Mouse (Mus musculus) urinary bladder, postnatal 25 days (tissue): ENCODE results near the gene Ccdc159.

Experiments used
- DNase-seq: peaks from one replicate; pipeline ENCODE4 v3.0.0; 2022; ENCODE audit warnings: low spot score

Ccdc159 gene

GRCm38 (mm10) chr9:21935466-21936131 lies 8.3 kb downstream of the Ccdc159 start:
- no peak for DNase-seq

DNA sequence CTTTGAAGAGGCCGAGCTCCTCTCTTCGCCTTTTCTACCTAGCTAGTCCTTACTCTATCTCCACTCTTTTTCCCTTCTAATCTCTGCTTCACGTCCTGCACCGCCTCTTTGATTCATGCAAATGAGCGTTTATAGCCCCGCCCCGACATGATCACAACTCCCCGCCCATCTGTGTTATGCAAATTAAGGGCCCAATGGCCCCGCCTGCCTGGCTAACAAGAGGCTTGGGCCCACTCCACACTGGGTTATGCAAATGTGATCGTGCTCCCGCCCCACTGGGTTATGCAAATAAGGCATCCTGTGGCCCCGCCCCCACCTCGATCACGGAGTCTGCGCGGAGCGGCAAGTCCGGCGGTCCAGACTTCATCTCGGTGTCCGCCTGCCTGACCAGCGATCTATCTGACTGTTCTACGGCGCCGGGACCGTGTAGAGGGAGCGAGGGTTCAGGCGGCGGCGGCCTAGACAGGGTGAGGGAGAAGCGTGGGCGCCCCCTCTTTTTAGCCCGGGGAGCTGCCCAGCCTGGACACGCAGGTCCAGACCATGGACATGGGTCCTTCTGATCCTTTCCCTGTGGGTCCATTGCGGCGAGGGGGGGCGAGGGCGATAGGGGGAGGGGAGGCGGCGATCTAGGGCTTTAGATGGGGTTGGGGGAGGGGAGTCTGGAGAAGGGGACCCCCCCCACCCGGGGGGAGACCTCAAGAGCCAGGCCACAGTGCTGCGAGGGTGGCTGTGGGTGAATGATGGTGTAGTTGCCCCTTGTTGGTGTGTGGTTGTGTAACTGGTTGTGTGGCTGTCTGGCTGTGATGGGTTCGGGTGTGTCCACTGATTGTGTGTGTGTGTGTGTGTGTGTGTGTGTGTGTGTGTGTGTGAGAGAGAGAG lies 9.7 kb downstream of the Ccdc159 start, which contains the start of gene Plppr2:
Plppr2 (plus strand) TSS at position 342 of the 879 bp plus-strand sequence.
- DNase-seq, result peak; percentile 95

GRCm38 (mm10) chr9:21937711-21938175 lies 10.5 kb downstream of the Ccdc159 start:
- DNase-seq, result no peak

- no peak for DNase-seq
Measured at GRCm38 (mm10) chr9:21938234-21938855, 11.1 kb downstream of the Ccdc159 start.

DNA sequence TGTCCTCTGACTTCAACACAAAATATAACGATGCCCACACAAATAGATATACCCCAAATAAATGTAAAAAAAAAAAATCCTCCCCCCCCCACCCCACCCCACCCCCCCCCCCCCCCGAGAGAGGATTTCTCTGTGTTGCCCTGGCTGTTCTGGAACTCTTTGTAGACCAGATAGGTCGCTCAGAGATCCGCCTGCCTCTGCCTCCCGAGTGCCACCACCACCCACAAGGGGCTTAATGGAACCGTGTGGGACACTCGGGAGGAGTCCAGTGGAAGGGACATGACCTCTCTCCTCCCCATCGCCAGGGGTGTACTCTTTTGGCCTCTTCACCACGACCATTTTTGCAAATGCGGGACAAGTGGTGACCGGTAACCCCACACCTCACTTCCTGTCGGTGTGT lies 15.8 kb downstream of the Ccdc159 start:
- no peak for DNase-seq

DNA sequence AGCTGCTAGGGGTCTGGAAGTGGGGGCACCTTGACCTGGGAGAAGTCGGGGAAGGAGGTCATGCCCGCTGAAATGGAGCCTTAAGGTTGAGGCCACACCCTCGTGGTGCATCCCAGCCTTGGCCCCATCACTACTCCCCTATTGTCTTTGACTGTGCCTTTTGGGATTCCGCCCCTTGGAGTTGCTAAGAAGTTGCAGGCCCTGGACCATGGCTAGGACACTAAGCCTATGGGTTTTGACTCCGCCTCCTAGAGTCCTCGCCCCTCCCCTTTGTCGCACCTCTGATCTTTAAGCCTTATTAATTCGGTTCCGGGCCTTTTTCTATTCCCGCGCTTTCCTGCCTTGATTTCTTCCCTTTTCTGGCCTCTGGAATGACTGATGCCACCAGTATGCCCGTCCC lies 16.4 kb downstream of the Ccdc159 start:
- DNase-seq, result no peak

- DNase-seq, result no peak
Measured at GRCm38 (mm10) chr9:21944267-21944666, 17.0 kb downstream of the Ccdc159 start.

DNA sequence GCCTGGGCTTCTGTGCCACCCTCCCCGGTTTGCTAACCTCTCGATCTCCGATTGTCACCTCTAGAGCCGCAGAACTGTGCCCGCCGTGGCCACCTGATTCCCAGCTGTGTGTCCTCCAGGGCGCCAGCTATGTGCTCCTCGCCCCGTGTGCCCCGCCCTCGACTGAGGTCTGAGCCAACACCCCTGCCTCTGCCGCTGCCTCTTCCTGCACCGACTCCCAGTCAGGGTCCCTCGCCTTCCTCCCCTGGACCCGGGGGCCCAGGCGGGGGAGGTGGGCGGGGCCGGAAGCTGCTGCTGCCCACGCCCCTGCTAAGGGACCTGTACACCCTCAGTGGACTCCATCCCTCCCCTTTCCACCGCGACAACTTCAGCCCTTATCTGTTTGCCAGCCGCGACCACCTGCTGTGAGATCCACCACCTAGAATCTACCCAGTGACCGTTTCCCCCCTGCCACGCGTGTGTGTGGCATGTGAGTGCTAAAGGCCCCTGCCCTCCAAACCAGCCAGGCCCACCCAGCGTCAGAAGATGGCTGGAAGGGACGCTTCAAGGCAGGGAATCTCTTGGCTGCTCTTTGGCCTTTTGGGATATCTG lies 20.4 kb downstream of the Ccdc159 start:
- DNase-seq, result no peak

DNA sequence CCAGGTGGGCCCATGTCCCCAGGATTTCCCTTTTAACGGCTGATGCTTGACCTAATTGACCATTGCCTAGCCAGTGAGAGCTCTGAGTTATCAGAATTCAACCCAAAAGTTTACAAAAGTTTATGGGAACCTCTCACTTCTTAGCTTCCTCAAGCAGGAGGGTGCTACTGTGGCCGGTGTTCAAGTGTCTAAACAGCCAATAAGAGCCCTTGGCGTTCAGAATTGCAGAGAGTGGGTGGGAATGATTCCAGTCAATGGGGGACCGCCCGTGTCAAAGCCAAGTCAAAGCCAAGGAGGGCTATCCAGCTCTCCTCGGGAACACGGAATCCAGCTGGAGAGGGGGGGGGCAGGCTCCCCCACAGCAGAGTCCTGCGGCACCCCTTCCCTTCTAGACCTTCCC lies 20.9 kb downstream of the Ccdc159 start:
- DNase-seq, result no peak

DNA sequence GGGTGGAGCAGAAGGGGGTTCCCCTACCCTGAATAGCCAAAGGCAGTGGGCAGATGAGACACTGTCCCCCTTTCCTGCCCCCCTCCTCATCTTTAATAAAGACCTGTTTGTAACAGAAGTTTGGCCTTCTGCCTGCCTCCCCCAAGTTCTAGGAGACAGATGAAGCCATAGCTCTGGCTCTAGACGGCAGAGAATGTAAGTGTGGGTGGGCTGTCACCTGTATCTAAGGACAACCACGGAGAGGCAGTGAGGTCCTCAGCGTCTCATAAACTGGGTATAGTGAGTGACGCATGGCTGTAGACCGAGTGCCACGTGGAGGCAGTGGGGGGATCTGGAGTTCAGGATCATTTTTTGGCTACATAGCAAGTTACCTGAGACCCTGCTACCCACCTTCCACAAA lies 21.5 kb downstream of the Ccdc159 start:
- DNase-seq, result no peak

DNA sequence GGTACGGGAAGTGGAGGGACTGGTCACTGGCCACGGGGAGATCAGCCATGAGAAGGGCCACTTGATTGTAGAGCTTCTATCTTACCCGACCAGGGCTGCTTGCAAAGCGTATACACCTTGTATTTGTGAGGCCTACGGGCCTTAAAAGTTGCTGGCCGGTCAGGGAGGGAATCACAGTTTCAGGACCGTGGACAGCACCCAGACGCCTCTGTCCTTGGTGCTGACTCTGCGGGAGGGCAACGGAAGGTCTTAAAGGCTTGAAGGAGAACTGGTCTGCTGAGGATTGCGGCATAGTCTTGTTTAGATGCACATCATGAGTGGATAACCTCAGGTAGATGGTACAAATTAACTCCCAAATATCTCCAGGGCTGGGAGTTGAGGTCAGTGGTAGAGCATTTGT lies 23.1 kb downstream of the Ccdc159 start:
- peak; percentile 75 for DNase-seq

GRCm38 (mm10) chr9:21951977-21952376 lies 24.7 kb downstream of the Ccdc159 start:
- DNase-seq, result no peak

DNA sequence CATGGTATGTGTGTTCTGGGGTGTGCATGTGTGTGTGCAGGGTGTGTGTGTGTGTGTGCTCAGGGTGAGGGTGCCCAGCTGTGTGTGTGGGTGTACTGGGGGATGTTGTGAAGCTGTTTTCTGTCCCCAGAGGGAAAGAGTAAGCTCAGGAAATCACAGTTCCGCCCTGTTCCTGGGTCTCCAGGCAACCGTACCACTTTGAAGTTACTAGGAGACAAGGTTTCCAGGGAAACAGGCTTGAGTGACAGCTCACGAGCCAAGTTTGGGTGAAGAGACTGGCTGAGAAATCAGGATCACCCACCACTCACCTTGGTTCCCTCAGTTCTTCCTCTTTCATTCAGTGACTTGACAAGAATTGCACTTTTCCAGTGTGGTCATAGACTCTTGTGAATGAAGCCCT lies 26.3 kb downstream of the Ccdc159 start:
- DNase-seq, result no peak

- DNase-seq, result no peak
Measured at GRCm38 (mm10) chr9:21954635-21955034, 27.4 kb downstream of the Ccdc159 start.

GRCm38 (mm10) chr9:21955225-21955569 lies 27.9 kb downstream of the Ccdc159 start:
- no peak for DNase-seq

DNA sequence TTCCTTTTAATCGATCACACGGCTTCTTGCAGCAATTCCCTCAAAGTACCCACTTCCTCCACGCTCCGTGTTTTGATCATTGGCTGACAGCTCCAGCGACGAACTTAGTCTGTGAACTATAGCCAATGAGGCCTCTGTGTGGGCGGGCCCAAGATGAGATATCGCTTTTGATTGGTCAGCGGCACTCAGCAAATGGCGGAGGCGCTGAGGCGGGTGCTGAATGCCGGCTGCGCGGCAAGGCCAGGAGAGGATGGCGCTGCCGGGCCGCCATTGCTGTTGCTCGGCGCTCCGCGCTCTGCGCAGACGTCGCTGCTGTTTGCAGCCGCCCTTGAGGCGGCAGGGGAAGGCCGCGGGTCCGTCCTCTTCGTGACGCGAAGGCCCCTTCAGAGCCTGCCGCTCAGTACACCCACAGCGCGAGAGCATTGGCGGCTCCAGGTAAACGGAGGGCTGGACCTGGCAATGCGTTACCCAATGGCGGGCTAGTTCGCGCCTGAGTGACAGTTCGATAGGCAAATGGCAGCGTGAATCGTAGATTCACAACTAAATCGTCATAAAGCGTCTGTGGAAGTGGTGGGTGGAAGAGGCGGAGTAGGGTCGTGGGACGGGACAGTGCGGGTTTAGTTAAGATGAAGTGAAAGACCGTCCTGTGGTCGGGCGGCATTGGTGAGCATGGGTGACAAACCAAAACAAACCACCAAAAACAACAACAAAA lies 28.5 kb downstream of the Ccdc159 start, which contains the start of gene Swsap1:
Swsap1 (plus strand) TSS at position 186 of the 712 bp plus-strand sequence.
- peak; percentile 94 for DNase-seq

- DNase-seq, result no peak
Measured at GRCm38 (mm10) chr9:21958372-21958771, 31.1 kb downstream of the Ccdc159 start.

DNA sequence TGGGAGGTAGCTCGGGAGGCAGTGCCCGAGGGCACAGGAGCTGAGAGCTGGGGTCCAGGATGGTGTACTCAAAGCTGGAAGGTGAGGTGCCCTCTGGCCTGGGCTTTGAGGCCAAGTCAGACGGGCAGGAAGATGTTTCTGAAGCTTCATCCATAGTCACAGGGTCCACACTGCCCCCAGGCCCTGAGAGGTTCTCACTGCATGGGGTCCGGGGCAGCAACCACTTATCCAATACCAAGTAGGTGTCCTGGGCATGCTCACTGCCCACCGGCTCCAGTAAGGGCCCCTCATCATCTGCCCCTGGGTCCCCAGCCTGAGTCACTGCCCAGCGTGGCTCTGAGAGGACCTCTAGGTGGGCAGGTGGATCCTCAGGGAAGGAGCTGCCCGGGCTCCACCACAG lies 32.0 kb downstream of the Ccdc159 start:
- no peak for DNase-seq

DNA sequence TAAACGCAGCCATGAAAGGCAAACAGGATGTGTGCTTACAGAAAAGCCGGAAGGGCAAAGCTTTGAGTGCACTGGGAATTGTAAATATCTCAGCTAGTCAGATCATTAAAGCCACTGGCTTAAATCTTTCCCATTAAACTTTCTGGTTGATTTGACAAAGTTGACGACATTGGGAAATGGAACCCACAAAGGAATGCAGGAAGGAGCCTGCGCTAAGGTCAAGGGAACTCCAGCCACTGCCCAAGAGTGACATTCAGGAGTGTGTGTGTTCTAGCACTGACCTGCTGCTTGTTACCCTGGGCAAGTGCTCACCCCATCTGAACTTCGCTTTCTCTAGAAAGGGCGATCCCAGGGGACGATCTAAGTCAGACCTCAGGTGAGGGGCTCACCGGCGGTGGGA lies 32.9 kb downstream of the Ccdc159 start:
- DNase-seq, result no peak

DNA sequence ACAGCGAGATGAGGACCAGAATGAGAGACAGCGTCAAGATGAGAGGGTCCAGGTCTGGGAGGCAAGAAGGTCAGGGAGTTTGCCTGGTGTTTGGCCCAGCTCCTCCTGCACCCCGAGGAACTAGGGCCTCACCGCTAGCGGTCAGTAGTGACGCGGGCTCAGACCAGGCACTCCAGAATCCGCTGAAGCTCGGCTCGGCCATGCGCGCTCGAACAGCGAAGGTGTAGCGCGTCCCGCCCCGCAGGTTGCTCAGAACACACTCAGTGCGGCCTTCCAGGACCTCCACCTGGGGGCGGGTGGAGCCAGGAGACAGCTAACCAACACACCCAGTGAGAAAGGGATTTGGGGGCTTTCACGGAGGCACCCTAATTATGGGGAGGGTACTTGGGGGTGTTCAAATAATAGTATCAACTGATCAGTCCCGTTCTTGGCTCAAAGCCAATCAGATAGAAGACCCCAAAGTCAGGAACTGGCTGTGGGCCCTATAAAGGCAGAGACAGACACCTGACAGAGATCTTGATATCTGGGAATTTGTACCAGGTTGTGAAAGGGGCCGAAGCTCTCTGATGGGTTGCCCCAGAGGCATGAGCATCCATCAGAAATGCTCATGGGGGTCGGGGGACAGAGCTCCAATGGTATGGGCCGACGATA lies 33.4 kb downstream of the Ccdc159 start:
- DNase-seq, result no peak

DNA sequence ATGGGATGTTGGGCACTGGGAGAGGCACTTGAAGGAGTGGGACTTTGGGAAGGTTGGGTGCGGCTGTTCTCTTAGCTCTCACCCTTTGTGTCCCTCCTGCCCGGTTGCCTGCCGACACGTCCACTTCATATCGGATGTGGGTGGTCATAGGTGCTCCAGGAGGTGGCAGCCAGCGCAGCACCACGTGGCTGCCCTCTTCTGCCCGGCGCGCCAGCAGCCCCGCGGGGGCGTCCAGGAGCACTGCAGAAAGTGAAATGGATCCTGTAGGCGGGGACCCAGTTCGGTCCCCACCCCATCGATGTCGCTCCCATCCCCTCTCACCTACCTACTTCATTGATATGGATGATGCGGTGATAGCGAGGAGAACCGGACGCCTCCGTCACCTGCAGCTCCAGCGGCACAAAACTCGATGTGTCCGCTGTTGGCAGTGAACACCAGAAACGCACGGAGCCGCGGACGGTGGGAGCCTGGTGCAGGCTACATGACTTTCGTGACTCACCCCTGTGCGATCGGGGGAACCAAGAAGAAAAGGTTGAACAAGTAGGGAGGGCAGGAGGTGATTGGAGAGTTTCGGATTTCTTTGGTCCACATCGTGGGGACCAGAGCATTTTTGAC lies 34.2 kb downstream of the Ccdc159 start:
- DNase-seq, result no peak
